Mouse (Mus musculus): ENCODE data around the gene Gab2.

DNA sequence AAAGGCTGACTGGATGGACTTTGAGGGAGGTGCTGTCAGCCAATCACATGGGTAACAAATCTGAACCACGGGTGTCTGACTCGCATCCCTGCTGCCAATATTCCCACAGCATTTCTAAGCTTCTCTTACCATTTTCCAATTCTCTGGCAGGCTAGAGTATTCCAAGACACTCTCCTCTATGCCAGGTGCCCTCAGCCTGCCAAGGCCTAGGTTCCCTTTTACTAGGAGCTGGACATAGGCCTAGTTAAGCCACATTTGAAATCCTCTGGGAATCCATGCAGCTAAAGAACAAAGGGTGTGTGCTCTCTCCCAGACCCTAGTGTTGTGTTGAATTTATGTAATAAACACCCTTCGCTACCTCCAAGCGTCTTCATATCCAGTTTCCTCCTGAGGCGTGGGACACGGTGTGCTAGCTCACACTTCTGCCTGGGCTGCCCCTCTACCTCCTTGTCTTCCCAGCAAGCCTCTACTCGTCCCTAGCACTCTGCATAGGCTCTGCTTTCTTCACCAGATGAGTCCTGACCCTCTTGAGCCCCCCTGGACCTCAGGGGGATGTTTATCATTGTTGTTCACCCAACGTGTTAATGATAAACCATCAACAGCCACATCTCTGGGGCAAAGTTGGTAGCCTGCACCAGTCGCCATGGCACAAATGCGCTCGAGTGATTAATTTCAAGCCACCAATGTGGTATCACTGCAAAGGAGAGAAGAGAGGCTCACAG lies 270.6 kb downstream of the Gab2 start:
- no peak for TF ChIP-seq CTCF (IDR thresholded peaks at IDR 0.05; ENCODE audit: borderline replicate concordance, control insufficient read depth, extremely low read depth, insufficient read depth, low read length, poor library complexity)
- no peak for TF ChIP-seq POLR2A (IDR thresholded peaks at IDR 0.05; ENCODE audit: control insufficient read depth, extremely low read depth, insufficient read depth, low read length, poor library complexity)
